ENCODE assay signal across 10 mouse cellular contexts in genomic region chr12:76318282-76319212, GRCm38 (mm10). TPM values are rescaled to one million over a fixed set of nuclear protein-coding genes. Genes with fewer than 3 reads are reported as not detected.
A peak's percentile ranks its signal among the peaks of the same experiment; 100 is the strongest.
DNase-seq lines count a peak whose midpoint lies in the region; ATAC-seq and TF ChIP-seq lines count a peak whose summit lies in the region.
"Had no signal": no experiment of that assay in that cellular context is flagged by ENCODE, and none has a peak within 500 bp of the region (broad histone marks: within the 10 kb centered on the region; RNA-seq: fewer than 3 reads in every experiment).

No protein-coding gene starts in this region.

- no peak overlapping the region for H3K4me2 ChIP-seq in lung, postnatal 0 days (replicated peaks; ENCODE audit: low read depth, low read length)
- no peak overlapping the region for H3K4me2 ChIP-seq in stomach, embryonic 15.5 days

- no peak overlapping the region for H3K9ac ChIP-seq in lung, postnatal 0 days (replicated peaks; ENCODE audit: low read depth)
- no peak overlapping the region for H3K9ac ChIP-seq in stomach, embryonic 15.5 days

- H3K27ac ChIP-seq in lung, postnatal 0 days (ENCODE audit: low read length): peak overlapping the region; percentile 81
- H3K27ac ChIP-seq in stomach, embryonic 15.5 days: peak overlapping the region; percentile 73

- H3K9me3 ChIP-seq in erythroblast, embryonic 14.5 days (ENCODE audit: control insufficient read depth, low read length): no peaks in the 10 kb centered on the region
- H3K9me3 ChIP-seq in lung, postnatal 0 days (ENCODE audit: low read length): no peaks in the 10 kb centered on the region
- H3K9me3 ChIP-seq in stomach, embryonic 15.5 days: no peaks in the 10 kb centered on the region

- no peak overlapping the region for H3K4me3 ChIP-seq in lung, adult 2 months (replicated peaks; ENCODE audit: extremely low read depth, low read depth, low read length)
- H3K4me3 ChIP-seq in erythroblast, embryonic 14.5 days (replicated peaks): peak overlapping the region; percentile 37
- no peak overlapping the region for H3K4me3 ChIP-seq in lung, postnatal 0 days (ENCODE audit: low read depth, low read length)
- no peak overlapping the region for H3K4me3 ChIP-seq in stomach, embryonic 15.5 days (replicated peaks)

- H3K36me3 ChIP-seq in erythroblast, embryonic 14.5 days (ENCODE audit: control insufficient read depth): peaks cover 84% of the 10 kb centered on the region
- peaks cover 16% of the 10 kb centered on the region for H3K36me3 ChIP-seq in lung, postnatal 0 days (ENCODE audit: insufficient read depth, low read length)
- H3K36me3 ChIP-seq in stomach, embryonic 15.5 days: peaks cover 9% of the 10 kb centered on the region

- DNase-seq in lung, adult 18-20 months: peak; percentile 67 to 70
- DNase-seq in lung, adult 2 months: no peak
- DNase-seq in lung, postnatal 0 days (ENCODE audit: low spot score): peak; percentile 94
- no peak for DNase-seq in ovary, postnatal 14 days (ENCODE audit: low spot score)
- DNase-seq in layer of hippocampus, postnatal 14 days (ENCODE audit: low spot score in 2 of 2): no peak
- no peak for DNase-seq in right cerebral cortex, postnatal 4 days
- DNase-seq: adrenal gland, postnatal 10 days; kidney, adult 11 months had no signal

- no peak for TF ChIP-seq POLR2A in lung, adult 2 months (IDR thresholded peaks at IDR 0.05; ENCODE audit: borderline replicate concordance, extremely low read depth, low read depth, low read length)

- no peak for TF ChIP-seq CTCF in lung, adult 2 months (IDR thresholded peaks at IDR 0.05; ENCODE audit: insufficient read depth, low read length)
- TF ChIP-seq CTCF in lung, postnatal 0 days (IDR thresholded peaks at IDR 0.05): no peak

- H3K4me1 ChIP-seq in lung, adult 2 months (ENCODE audit: control insufficient read depth, insufficient read depth, low read length): peaks cover 10% of the 10 kb centered on the region
- peaks cover 31% of the 10 kb centered on the region for H3K4me1 ChIP-seq in erythroblast, embryonic 14.5 days (ENCODE audit: control insufficient read depth)
- no peaks in the 10 kb centered on the region; the same call in 1 of the 2 replicates for H3K4me1 ChIP-seq in lung, postnatal 0 days (ENCODE audit: insufficient read depth, low read depth, low read length)
- H3K4me1 ChIP-seq in stomach, embryonic 15.5 days: peaks cover 7% of the 10 kb centered on the region; the same call in 1 of the 2 replicates

- 13% methylated on average over 9 of the region's 9 CpGs for WGBS in lung, adult 2 months
- WGBS in lung, postnatal 0 days: 7% methylated on average over 9 of the region's 9 CpGs
- WGBS in stomach, embryonic 15.5 days: 14% methylated on average over 9 of the region's 9 CpGs

- peak; percentile 100 for TF ChIP-seq EP300 in lung, postnatal 0 days (IDR thresholded peaks at IDR 0.05)

- ATAC-seq in lung, postnatal 0 days: peak; percentile 93
- peak; percentile 78 for ATAC-seq in stomach, embryonic 15.5 days (ENCODE audit: insufficient read depth, low FRiP score, low read depth)

- H3K27me3 ChIP-seq in erythroblast, embryonic 14.5 days (ENCODE audit: control insufficient read depth): no peaks in the 10 kb centered on the region
- no peaks in the 10 kb centered on the region for H3K27me3 ChIP-seq in lung, postnatal 0 days (replicated peaks; ENCODE audit: insufficient read depth, low read length)
- no peaks in the 10 kb centered on the region for H3K27me3 ChIP-seq in stomach, embryonic 15.5 days (replicated peaks)

RNA-seq across cellular contexts. Expression of gene Akap5, which starts 6.1 kb away (rescaled TPM):
- 31.6 and 72.3 TPM in 2 replicates for polyA plus RNA-seq in lung, adult 2 months (2012; rRNA removed)
- polyA plus RNA-seq in erythroblast, embryonic 14.5 days (2012): 0.01 TPM in 2 replicates
- 84.2 and 108 TPM in 2 replicates for polyA plus RNA-seq in lung, postnatal 0 days (2015; fragmentation: Nextera tagmentation; extraction: Ambion mirVana)
- polyA plus RNA-seq in stomach, embryonic 15.5 days (2015; fragmentation: Nextera tagmentation; extraction: Ambion mirVana): 4.1 TPM in 2 replicates
- total RNA-seq in layer of hippocampus, postnatal 14 days (2021): 10 to 100 TPM; 57.5 to 60.4 TPM

RNA-seq across cellular contexts. Expression of gene Zbtb25, which starts 50.9 kb away (rescaled TPM):
- 6.4 and 6.8 TPM in 2 replicates for polyA plus RNA-seq in lung, adult 2 months (2012; rRNA removed)
- 0.29 and 0.59 TPM in 2 replicates for polyA plus RNA-seq in erythroblast, embryonic 14.5 days (2012)
- polyA plus RNA-seq in lung, postnatal 0 days (2015; fragmentation: Nextera tagmentation; extraction: Ambion mirVana): 7.3 and 7.5 TPM in 2 replicates
- 13.7 and 14.5 TPM in 2 replicates for polyA plus RNA-seq in stomach, embryonic 15.5 days (2015; fragmentation: Nextera tagmentation; extraction: Ambion mirVana)
- total RNA-seq in layer of hippocampus, postnatal 14 days (2021): 10 to 100 TPM; 19.2 to 22.2 TPM

RNA-seq across cellular contexts. Expression of gene Zbtb1, which starts 51.5 kb away (rescaled TPM):
- 1.9 and 2.2 TPM in 2 replicates for polyA plus RNA-seq in lung, adult 2 months (2012; rRNA removed)
- 0.10 and 0.14 TPM in 2 replicates for polyA plus RNA-seq in erythroblast, embryonic 14.5 days (2012)
- polyA plus RNA-seq in lung, postnatal 0 days (2015; fragmentation: Nextera tagmentation; extraction: Ambion mirVana): 5.8 and 6.9 TPM in 2 replicates
- polyA plus RNA-seq in stomach, embryonic 15.5 days (2015; fragmentation: Nextera tagmentation; extraction: Ambion mirVana): 8.9 and 9.5 TPM in 2 replicates
- total RNA-seq in layer of hippocampus, postnatal 14 days (2021): 1 to 10 TPM; 7.0 TPM

Comparison
In these comparisons a context has a peak if more than half of its experiments do, and no peak if none do; other contexts are left out.
1. DNase-seq: peak in lung, adult 18-20 months (2 of 2) and lung, postnatal 0 days (single experiment); none in lung, adult 2 months (single experiment), ovary, postnatal 14 days (single experiment), layer of hippocampus, postnatal 14 days (0 of 2) and right cerebral cortex, postnatal 4 days (single experiment).